Mouse (Mus musculus) thymus, adult 2 months (tissue): ENCODE results near the gene 6030445D17Rik.

ENCODE experiments used
- CTCF ChIP-seq: fragments of 200-500 bp; IDR thresholded peaks from 2 replicates; pipeline ENCODE4 v1.5.1; 2012; ENCODE audit warnings: mild to moderate bottlenecking, control low read depth, low read length, moderate library complexity, borderline replicate concordance; ENCODE audit not compliant: control insufficient read depth, poor library complexity, insufficient read depth; ENCODE audit errors: extremely low read depth
- POLR2A ChIP-seq: fragments of 200-500 bp; IDR thresholded peaks from 2 replicates; pipeline ENCODE4 v1.6.1; 2012; ENCODE audit warnings: mild to moderate bottlenecking, low read length, control low read depth, moderate library complexity; ENCODE audit not compliant: control insufficient read depth, poor library complexity, insufficient read depth; ENCODE audit errors: extremely low read depth

DNA sequence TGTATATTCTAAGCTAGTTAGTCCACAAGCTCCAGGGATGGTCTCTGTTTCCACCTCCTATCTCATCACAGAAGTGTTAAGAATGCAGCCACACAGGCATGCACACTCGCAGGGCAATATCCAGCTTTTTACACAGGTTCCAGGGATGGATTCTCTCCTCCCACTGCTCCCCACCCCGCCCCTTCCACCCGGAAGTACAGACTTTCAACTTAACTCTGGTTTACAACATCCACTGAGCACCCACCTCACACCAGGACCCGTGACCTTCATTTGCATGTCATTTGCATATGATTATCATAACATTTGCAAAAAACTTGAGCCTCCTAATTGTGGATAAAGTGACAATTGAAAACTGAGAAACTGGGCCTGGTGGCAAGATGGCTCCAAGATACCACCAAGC is 17.5 kb upstream of the 6030445D17Rik start:
- TF ChIP-seq POLR2A (no peak), CTCF (no peak)
